Mouse (Mus musculus) G1E (cell line): Measurements from ENCODE around the gene Gon7. TPM values are rescaled to one million over a fixed set of nuclear protein-coding genes. Genes with fewer than 3 reads are reported as not detected.

Experiments used
- ATAC-seq: 2 replicates; pipeline ENCODE4 v1.8.0; 2016; ENCODE audit warnings: mild to moderate bottlenecking; ENCODE audit not compliant: insufficient number of reproducible peaks, poor library complexity, low FRiP score, severe bottlenecking; ENCODE audit errors: extremely low read depth
- DNase-seq: peaks from one replicate; pipeline ENCODE4 v3.0.0; 2012; ENCODE audit warnings: low spot score
- H3K27me3 ChIP-seq: 2 replicates; pipeline ENCODE4 v1.6.1; 2012; ENCODE audit warnings: mild to moderate bottlenecking, low read length, inconsistent platforms; ENCODE audit not compliant: insufficient read depth
- H3K36me3 ChIP-seq: replicated peaks from 2 replicates; pipeline ENCODE3; 2012; ENCODE audit warnings: mild to moderate bottlenecking, inconsistent platforms
- H3K4me1 ChIP-seq: 2 replicates; pipeline ENCODE4 v1.6.1; 2012; ENCODE audit warnings: low read depth, low read length, inconsistent platforms, mixed read lengths; ENCODE audit not compliant: insufficient read depth
- H3K4me3 ChIP-seq: 2 replicates; pipeline ENCODE4 v1.5.1; 2012; ENCODE audit warnings: low read depth, mild to moderate bottlenecking, inconsistent platforms, low read length, moderate library complexity, mixed read lengths
- H3K9me3 ChIP-seq: replicated peaks from 2 replicates; pipeline ENCODE4 v1.6.1; 2012; ENCODE audit warnings: inconsistent platforms
- CTCF ChIP-seq: IDR thresholded peaks from 2 replicates; pipeline ENCODE4 v1.5.1; 2012; ENCODE audit warnings: low read depth, low read length, inconsistent platforms, mixed read lengths
- GATA1 ChIP-seq: IDR thresholded peaks from 2 replicates; pipeline ENCODE4 v1.6.1; 2012; ENCODE audit warnings: borderline replicate concordance, low read length, inconsistent platforms, mixed read lengths
- GATA2 ChIP-seq: IDR thresholded peaks from 2 replicates; pipeline ENCODE4 v1.6.1; 2012; ENCODE audit warnings: low read depth, low read length, inconsistent platforms, borderline replicate concordance
- POLR2AphosphoS5 ChIP-seq: IDR thresholded peaks from 2 replicates; pipeline ENCODE4 v1.6.1; 2012; ENCODE audit warnings: low read depth, low read length, inconsistent platforms; ENCODE audit not compliant: insufficient replicate concordance
- TAL1 ChIP-seq: conservative IDR thresholded peaks from 2 replicates; pipeline ENCODE4 v1.6.1; 2012; ENCODE audit warnings: low read depth, low read length, inconsistent platforms, mixed read lengths
- polyA plus RNA-seq: library from polyadenylated mRNA; stranded (reverse); fragments of >175 nt; gene quantifications from 2 replicates; pipeline ENCODE4 v1.2.3, GENCODE M21; 2012
- total RNA-seq, 2 experiments: library from RNA; stranded (forward) in 1 of 2; stranded (reverse) in 1 of 2; fragments of 200-1000 nt in 1 of 2; fragments of >200 nt in 1 of 2; fragmentation: Nextera tagmentation in 1 of 2; gene quantifications; 2 replicates each; pipeline ENCODE4 v1.2.3; 2014 to 2017

Gene Gon7
- total and polyA plus RNA-seq, 3 experiments = 22.7 to 61.5 (median 41.2) TPM

GRCm38 (mm10) chr12:102722966-102723365 is 34.6 kb downstream of the Gon7 start:
- peaks cover 20% of the 10 kb centered on the region for H3K27me3 ChIP-seq
- H3K4me1 ChIP-seq = peaks cover 7% of the 10 kb centered on the region
- H3K4me3 ChIP-seq = no peak overlapping the region
- no peak for ATAC-seq
- no peaks in the 10 kb centered on the region for H3K36me3 ChIP-seq
- TF ChIP-seq POLR2AphosphoS5 = no peak
- no peak for TF ChIP-seq GATA2
- TF ChIP-seq TAL1 = no peak
- no peak for TF ChIP-seq CTCF
- TF ChIP-seq GATA1 = no peak
- DNase-seq = no peak
- H3K9me3 ChIP-seq = no peaks in the 10 kb centered on the region

- Histone ChIP-seq H3K4me3 (no peak overlapping the region), H3K36me3 (no peaks in the 10 kb centered on the region), H3K27me3 (peaks cover 20% of the 10 kb centered on the region), H3K4me1 (peaks cover 7% of the 10 kb centered on the region), H3K9me3 (no peaks in the 10 kb centered on the region)
- TF ChIP-seq CTCF (no peak), TAL1 (no peak), GATA1 (no peak), GATA2 (no peak), POLR2AphosphoS5 (no peak)
- DNase-seq (no peak), ATAC-seq (no peak)
These were observed 35.2 kb downstream of the Gon7 start for GRCm38 (mm10) chr12:102722451-102722850.

DNA sequence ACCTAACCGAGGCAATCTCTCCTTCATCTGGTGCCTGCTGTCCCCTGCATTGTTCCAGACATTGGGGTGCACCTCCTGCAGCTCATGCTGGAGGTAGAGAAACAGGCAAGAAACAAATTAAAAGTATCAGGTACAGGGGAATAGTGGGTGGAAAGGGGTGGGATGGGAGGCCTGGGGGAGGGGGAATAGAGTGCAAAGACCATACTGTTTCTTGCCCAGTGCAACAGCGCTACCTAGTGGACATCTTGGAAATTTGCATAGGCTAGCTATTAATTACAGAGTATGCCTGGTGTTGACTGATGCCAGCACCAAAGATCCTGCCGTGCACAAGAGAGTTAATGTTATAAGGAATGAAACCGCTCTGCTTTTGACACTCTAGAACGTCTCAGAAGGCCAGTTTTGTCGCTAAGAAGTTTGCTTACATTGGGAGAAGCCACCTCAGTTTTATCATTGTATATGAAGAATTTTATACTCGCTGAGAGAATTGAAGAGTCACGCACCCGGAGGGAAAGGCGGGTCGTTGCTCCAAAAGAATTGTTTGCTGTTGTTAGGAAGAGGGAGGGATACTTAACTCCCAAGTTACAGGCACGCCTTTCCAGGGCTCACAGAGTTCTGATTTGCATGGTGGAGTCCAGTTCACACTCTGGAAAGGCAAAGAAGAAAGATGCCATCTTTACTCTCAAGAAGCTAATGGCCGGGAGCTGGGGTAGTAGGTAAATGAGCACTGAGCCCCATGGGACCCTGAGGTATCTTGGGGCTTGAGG is 37.9 kb downstream of the Gon7 start:
- Histone ChIP-seq H3K4me3 (no peak overlapping the region), H3K27me3 (peaks cover 37% of the 10 kb centered on the region), H3K36me3 (no peaks in the 10 kb centered on the region), H3K9me3 (peaks cover 5% of the 10 kb centered on the region), H3K4me1 (peaks cover 2% of the 10 kb centered on the region; the same call in 1 of the 2 replicates)
- TF ChIP-seq POLR2AphosphoS5 (no peak), GATA2 (no peak), CTCF (peak; percentile 79), TAL1 (no peak), GATA1 (no peak)
- DNase-seq (no peak), ATAC-seq (peak; percentile 55; the same call in 1 of the 2 replicates)

DNA sequence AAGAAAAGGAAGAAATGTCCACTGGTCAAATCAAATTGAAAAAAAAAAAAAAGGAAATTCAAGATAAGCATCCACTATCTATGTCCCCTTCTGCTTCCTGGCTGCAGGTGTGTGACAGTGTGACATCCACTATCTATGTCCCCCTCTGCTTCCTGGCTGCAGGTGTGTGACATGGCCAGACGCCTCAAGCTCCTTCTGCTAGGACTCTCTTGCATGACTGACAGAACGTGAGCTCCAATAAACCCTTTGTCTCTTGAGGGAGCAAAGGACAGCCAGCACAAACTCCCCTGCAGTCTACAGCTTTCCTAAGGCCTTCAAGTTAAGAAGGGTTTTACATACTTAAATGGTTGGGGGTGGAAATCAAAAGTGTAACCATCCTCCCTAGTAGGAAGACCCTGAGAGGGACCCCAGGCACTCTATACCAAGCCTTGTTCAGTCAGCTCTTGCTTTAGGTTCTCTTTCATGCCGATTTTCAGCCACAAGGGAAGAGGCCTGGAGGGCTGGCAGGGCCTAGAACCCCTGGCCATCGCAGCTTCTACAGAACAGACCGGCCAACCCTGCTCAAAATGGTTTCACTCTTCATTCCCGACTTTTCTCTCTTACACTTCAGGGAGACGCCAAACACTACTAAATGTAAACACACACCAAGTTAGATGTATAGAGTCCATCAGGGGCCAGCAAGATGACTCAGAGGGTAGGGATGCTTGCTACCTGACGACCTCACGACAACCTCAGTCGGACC is 42.8 kb downstream of the Gon7 start:
- ATAC-seq (0 out of 2 replicates have a peak, but pooled peaks have one; percentile 36), DNase-seq (no peak)
- H3K36me3 ChIP-seq = no peaks in the 10 kb centered on the region
- H3K27me3 ChIP-seq = peaks cover 51% of the 10 kb centered on the region
- no peak overlapping the region for H3K4me3 ChIP-seq
- TF ChIP-seq POLR2AphosphoS5 (no peak), GATA1 (no peak), TAL1 (no peak; the same call in 1 of the 2 replicates), GATA2 (no peak), CTCF (no peak)
- H3K9me3 ChIP-seq = peaks cover 7% of the 10 kb centered on the region
- H3K4me1 ChIP-seq = peaks cover 8% of the 10 kb centered on the region

DNA sequence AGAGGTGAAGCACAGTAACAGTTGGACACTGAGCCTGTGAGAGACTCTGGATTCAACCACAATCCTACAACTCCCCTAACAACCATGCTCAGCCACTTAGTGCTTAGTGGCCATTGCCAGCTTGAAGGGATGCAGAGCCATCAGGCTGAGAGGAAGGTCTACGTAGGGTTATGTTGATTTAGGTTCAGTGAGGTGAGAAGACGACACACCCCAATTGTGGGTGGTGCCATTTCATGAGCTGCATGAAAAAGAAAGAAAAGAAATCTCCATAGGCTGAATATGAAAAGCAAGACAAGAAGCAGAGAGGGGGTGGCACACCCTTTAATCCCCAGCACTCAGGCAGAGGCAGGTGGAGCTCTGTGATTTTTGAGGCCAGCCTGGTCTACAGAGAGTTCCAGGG is 43.5 kb downstream of the Gon7 start:
- no peak for DNase-seq

GRCm38 (mm10) chr12:102713153-102713865 is 44.3 kb downstream of the Gon7 start:
- H3K4me3 ChIP-seq = no peak overlapping the region
- ATAC-seq (no peak), DNase-seq (no peak)
- H3K36me3 ChIP-seq = no peaks in the 10 kb centered on the region
- peaks cover 7% of the 10 kb centered on the region for H3K9me3 ChIP-seq
- TF ChIP-seq CTCF (no peak), POLR2AphosphoS5 (no peak), TAL1 (no peak), GATA2 (no peak), GATA1 (no peak)
- H3K27me3 ChIP-seq = peaks cover 51% of the 10 kb centered on the region
- peaks cover 8% of the 10 kb centered on the region for H3K4me1 ChIP-seq

More for the DNA sequence above, 43.5 kb downstream of the Gon7 start:
- Histone ChIP-seq H3K27me3 (peaks cover 53% of the 10 kb centered on the region), H3K4me1 (peaks cover 8% of the 10 kb centered on the region), H3K4me3 (no peak overlapping the region), H3K36me3 (no peaks in the 10 kb centered on the region), H3K9me3 (peaks cover 7% of the 10 kb centered on the region)
- TF ChIP-seq TAL1 (no peak), GATA2 (no peak), POLR2AphosphoS5 (no peak), GATA1 (no peak), CTCF (no peak)
- no peak for ATAC-seq
